Mouse (Mus musculus): ENCODE results near the gene Pola1.

Gene Pola1

DNA sequence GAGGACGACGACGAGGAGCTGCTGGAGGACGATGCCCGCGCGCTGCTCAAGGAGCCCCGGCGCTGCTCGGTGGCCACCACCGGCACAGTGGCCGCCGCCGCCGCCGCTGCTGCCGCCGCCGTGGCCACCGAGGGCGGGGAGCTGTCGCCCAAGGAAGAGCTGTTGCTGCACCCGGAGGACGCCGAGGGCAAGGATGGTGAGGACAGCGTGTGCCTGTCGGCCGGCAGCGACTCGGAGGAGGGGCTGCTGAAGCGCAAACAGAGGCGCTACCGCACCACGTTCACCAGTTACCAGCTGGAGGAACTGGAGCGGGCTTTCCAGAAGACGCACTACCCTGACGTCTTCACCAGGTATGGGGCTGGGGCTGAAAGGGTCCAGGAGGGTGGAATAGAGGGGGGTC is 342.9 kb downstream of the Pola1 start:
- no peak for DNase-seq (ENCODE audit: low spot score in 2 of 2)

DNA sequence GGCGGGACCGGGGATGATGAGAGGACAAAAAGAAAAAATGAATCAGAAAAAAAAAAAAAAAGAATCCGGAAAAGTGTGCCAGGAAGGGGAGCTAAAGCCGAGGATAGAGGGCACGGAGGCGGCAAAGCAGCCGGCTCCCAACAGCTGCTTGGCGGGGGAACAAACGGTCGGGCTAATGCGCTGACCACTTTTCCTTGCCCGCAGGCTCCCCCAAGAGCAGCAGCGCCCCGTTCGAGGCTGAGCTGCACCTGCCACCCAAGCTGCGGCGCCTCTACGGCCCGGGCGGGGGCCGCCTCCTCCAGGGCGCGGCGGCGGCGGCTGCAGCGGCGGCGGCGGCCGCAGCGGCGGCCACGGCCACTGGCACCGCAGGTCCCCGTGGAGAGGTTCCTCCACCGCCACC is 343.6 kb downstream of the Pola1 start:
- no peak for DNase-seq (ENCODE audit: low spot score in 2 of 2)

DNA sequence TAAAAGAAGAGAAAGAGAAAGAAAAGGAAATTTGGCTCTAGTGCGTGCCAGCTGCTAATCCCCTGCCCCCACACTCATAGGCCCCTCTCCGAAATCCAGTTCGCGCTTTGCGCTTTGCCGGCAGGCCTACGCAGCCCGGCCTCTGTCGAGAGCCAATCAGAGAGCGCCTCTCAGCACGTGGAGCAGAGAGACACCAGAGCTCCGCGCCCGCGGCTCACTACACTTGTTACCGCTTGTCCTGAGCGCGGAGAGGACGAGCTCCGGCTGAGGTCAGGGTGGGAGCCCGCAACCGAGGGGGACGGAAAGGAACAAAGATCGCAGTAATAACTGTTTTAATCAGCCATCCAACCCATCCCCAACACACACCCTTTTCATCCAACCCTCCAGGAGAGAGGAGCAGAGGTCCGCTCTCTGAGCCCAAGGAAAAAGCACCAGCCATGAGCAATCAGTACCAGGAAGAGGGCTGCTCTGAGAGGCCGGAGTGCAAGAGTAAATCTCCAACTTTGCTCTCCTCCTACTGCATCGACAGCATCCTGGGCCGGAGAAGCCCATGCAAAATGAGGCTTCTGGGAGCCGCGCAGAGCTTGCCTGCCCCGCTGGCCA is 345.6 kb downstream of the Pola1 start, which contains the start of gene Arx:
Gene Arx, plus strand, starts transcription at position 155 of the 603 bp plus-strand sequence.
- DNase-seq (ENCODE audit: low spot score in 2 of 2) = peak; percentile 60 to 68

DNA sequence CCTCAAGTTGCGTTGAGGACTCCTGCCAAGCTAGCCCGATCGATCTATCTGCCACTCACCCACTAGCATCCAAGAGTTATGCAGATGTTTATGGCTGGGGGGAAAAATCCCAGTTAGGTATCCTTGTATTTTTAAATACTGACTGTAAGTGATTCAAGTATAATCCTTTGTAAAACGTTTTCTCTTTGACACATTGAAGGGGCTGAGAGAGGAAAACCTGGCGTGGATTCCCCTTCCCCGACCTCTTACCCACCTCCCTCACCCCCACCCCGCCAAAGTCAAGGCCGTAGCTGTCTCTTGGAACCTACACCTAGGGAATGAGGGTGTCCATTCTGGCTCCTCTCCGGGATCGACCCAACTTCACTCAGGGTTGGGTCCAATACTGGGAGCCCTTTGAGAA is 346.9 kb downstream of the Pola1 start:
- no peak for DNase-seq (ENCODE audit: low spot score in 2 of 2)

DNA sequence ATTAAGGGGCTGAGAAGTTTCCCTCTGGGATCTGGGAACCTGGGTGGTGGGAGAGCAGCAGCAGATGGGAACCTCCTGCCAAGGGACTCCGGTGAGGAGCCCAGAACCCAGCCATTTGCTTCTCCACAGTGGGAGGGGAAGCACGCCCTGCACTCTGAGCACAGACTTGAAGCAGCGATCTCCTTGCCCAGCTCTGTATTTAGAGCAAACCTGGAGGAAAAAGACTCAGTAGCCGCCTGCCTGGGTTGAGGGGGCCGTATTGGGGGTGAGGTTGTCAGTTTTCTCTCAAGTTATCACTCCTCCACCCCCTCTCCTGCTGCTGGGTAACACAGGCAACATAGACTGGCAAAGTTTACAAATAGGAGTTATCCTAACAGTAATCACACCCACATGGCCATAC is 350.2 kb downstream of the Pola1 start:
- DNase-seq (ENCODE audit: low spot score in 2 of 2) = no peak

DNA sequence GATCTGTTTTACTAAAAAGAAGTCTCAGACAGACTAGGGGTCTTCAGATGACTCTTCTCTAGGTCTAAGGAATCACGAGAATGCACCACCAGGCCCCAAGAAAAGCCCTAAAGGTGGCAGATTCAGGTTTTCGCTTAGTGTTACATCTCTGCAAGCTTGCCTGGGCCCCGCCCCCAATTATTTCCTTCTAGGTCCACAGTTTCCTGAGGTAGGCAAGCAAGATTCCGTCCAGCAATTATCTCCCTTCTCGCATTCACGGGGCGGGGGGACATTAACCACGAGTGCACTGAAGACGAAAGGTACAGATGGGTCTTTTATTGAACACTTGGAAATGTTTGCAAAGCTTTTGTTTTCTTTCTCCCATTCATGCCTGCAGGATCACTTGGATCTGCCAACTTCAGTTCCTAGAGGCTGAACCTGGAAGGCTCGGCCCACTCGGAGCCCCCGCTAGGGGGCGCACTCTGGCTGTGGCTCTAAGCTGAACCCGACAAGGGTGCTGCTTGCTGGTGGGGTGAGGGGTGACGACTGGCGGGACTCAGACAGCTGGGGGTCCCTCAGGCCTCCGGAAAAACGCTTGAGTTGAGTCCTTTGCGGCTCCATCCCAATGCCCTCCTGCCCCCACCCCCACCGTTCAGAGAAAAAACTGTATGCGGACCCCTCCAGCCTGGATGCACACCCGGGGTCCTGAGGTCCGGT is 350.8 kb downstream of the Pola1 start:
- DNase-seq (ENCODE audit: low spot score in 2 of 2) = peak in 1 of 2 experiments; percentile 55

DNA sequence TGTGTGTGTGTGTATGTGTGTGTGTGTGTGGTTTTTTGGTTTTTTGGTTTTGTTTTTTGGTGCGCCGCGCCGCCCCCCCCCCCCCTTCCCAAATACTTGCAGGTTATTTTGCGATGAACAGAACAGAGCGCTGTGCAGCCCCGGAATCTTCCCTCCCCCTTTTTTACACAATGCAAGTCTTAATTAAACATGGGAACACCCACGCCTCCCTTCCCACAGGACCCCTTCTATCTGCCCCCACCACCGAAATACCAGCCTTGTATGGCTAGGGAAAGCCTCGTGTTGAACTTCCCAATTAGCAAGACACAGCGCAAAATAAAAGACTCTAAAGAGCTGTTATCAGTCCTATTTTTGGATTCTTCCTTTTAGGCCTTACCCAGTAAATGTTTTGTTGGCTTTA is 352.0 kb downstream of the Pola1 start:
- DNase-seq (ENCODE audit: low spot score in 2 of 2) = no peak

DNA sequence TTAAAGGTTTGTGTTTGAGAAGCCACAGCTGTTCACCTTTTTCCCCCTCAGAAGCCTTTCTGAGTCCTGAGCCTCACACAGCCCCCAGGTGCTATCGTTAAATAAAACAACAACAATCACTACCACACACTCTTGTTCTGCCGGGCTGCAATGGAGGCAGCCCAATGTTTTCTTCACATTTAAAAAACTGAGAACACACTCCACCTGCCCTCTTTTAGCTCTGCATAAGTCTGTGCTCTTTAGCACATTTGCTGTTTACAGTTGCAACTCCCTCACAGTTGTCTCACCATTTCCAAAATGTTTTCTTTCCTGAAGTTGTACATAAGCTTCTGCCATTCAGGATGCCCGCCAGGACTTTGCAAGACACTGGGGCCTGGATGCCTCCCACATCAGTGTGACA is 356.3 kb downstream of the Pola1 start:
- DNase-seq (ENCODE audit: low spot score in 2 of 2) = no peak

All from frontal cortex, postnatal 14 days (tissue).